Mouse (Mus musculus) MEL (cell line): ENCODE data around the gene Adamts4.

Experiments
- BHLHE40 ChIP-seq: IDR thresholded peaks from 2 replicates; pipeline ENCODE4 v1.6.1; 2012; ENCODE audit warnings: low read depth, mild to moderate bottlenecking, inconsistent platforms, low read length, improper control_type of control experiment, borderline replicate concordance
- CHD2 ChIP-seq: IDR thresholded peaks from 2 replicates; pipeline ENCODE4 v1.6.1; 2011; ENCODE audit warnings: low read length, improper control_type of control experiment
- CTCF ChIP-seq, 3 experiments: IDR thresholded peaks in 2 of 3; conservative IDR thresholded peaks in 1 of 3; 2 replicates each; pipeline ENCODE4 v1.5.1; 2011 to 2012; ENCODE audit warnings: low read length in 3 of 3, low read depth in 2 of 3, mild to moderate bottlenecking in 2 of 3, improper control_type of control experiment in 1 of 3, inconsistent platforms in 1 of 3, mixed read lengths in 1 of 3, moderate library complexity in 1 of 3; ENCODE audit not compliant: control insufficient read depth in 1 of 3, insufficient read depth in 1 of 3, poor library complexity in 1 of 3, severe bottlenecking in 1 of 3
- EP300 ChIP-seq, 2 experiments: IDR thresholded peaks; 2 replicates each; pipeline ENCODE4 v1.6.1; 2011; ENCODE audit warnings: improper control_type of control experiment in 2 of 2, low read length in 2 of 2, low read depth in 1 of 2, mild to moderate bottlenecking in 1 of 2
- GATA1 ChIP-seq: IDR thresholded peaks from 2 replicates; pipeline ENCODE4 v1.6.1; 2011; ENCODE audit warnings: low read depth, low read length, improper control_type of control experiment
- MAFK ChIP-seq: IDR thresholded peaks from 2 replicates; pipeline ENCODE4 v1.6.1; 2011; ENCODE audit warnings: low read depth, mild to moderate bottlenecking, low read length, improper control_type of control experiment, borderline replicate concordance
- MAX ChIP-seq: IDR thresholded peaks from 2 replicates; pipeline ENCODE4 v1.6.1; 2011; ENCODE audit warnings: low read length, improper control_type of control experiment
- MAZ ChIP-seq: IDR thresholded peaks from 2 replicates; pipeline ENCODE4 v1.6.1; 2012; ENCODE audit warnings: low read depth, mild to moderate bottlenecking, inconsistent platforms, low read length, improper control_type of control experiment
- NRF1 ChIP-seq: IDR thresholded peaks from 2 replicates; pipeline ENCODE4 v1.6.1; 2014; ENCODE audit warnings: low read depth, mild to moderate bottlenecking, inconsistent platforms, low read length, improper control_type of control experiment, moderate library complexity; ENCODE audit not compliant: poor library complexity, insufficient read depth, severe bottlenecking
- POLR2A ChIP-seq, 2 experiments: IDR thresholded peaks; 2 replicates each; pipeline ENCODE4 v1.6.1; 2011 to 2012; ENCODE audit warnings: low read length in 2 of 2, mild to moderate bottlenecking in 2 of 2, control low read depth in 1 of 2, improper control_type of control experiment in 1 of 2, low read depth in 1 of 2, moderate library complexity in 1 of 2; ENCODE audit not compliant: control insufficient read depth in 1 of 2, insufficient read depth in 1 of 2, poor library complexity in 1 of 2
- RCOR1 ChIP-seq: IDR thresholded peaks from 2 replicates; pipeline ENCODE4 v1.6.1; 2012; ENCODE audit warnings: low read depth, mild to moderate bottlenecking, inconsistent platforms, low read length, improper control_type of control experiment
- TCF12 ChIP-seq: IDR thresholded peaks from 2 replicates; pipeline ENCODE4 v1.6.1; 2014; ENCODE audit warnings: low read depth, mild to moderate bottlenecking, inconsistent platforms, low read length, improper control_type of control experiment, moderate library complexity
- USF2 ChIP-seq, 2 experiments: IDR thresholded peaks; 2 replicates each; pipeline ENCODE4 v1.6.1; 2011 to 2012; ENCODE audit warnings: improper control_type of control experiment in 2 of 2, low read length in 2 of 2, borderline replicate concordance in 1 of 2, inconsistent platforms in 1 of 2, low read depth in 1 of 2, mild to moderate bottlenecking in 1 of 2; ENCODE audit not compliant: insufficient read depth in 1 of 2
- ZC3H11A ChIP-seq: IDR thresholded peaks from 2 replicates; pipeline ENCODE4 v1.6.1; 2012; ENCODE audit warnings: low read depth, mild to moderate bottlenecking, inconsistent platforms, low read length, improper control_type of control experiment

DNA sequence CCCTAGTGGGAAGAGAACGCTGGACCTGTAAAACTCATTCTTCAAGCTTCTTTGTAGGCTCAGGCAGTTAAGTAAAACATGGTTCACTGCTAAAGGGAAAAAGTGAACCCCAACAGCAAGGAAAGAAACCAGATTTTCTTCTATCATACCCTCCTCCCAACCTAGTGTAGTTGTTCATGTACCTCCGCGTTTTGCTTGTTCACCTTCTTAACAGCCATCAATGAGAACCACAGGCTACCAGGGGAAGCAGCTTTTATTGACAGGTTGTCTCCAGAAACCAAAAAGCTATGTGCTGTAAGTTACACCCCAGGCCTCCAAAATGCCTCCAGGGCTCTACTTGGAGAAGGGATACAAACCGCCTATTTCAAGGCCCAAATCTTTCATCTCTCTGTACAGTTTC is 38.1 kb downstream of the Adamts4 start:
- TF ChIP-seq CTCF (IDR thresholded peaks at IDR 0.05 in 2 of 3, conservative IDR thresholded peaks at IDR 0.05 in 1 of 3; ENCODE audit: control insufficient read depth in 1 of 3, insufficient read depth in 1 of 3, low read depth in 2 of 3, low read length in 3 of 3, poor library complexity in 1 of 3, severe bottlenecking in 1 of 3) (no peak), MAZ (no peak), EP300 (IDR thresholded peaks at IDR 0.05; ENCODE audit: low read depth in 1 of 2, low read length in 2 of 2) (no peak), RCOR1 (no peak), MAFK (no peak), TCF12 (no peak), ZC3H11A (no peak), MAX (no peak), POLR2A (IDR thresholded peaks at IDR 0.05; ENCODE audit: control insufficient read depth in 1 of 2, insufficient read depth in 1 of 2, low read depth in 1 of 2, low read length in 2 of 2, poor library complexity in 1 of 2) (no peak), CHD2 (no peak), BHLHE40 (no peak), GATA1 (no peak), NRF1 (no peak), USF2 (IDR thresholded peaks at IDR 0.05; ENCODE audit: borderline replicate concordance in 1 of 2, insufficient read depth in 1 of 2, low read depth in 1 of 2, low read length in 2 of 2) (no peak)
